Mouse (Mus musculus) kidney, adult 8-10 months (tissue): Measurements from ENCODE around the gene Elovl2.
"Not testable (repeated sequence)": the region's sequence is repeated elsewhere in the genome, so short reads cannot be mapped to it uniquely, and the experiment has no call there.

Experiments used
- DNase-seq, 2 experiments: peaks; one replicate each; pipeline ENCODE4 v3.0.0; 2022

The Elovl2 gene

GRCm38 (mm10) chr13:41220304-41220834, at the start of gene Elovl2:
Gene Elovl2, minus strand, starts transcription at chr13:41220405.
- peak; percentile 55 to 69 for DNase-seq

DNA sequence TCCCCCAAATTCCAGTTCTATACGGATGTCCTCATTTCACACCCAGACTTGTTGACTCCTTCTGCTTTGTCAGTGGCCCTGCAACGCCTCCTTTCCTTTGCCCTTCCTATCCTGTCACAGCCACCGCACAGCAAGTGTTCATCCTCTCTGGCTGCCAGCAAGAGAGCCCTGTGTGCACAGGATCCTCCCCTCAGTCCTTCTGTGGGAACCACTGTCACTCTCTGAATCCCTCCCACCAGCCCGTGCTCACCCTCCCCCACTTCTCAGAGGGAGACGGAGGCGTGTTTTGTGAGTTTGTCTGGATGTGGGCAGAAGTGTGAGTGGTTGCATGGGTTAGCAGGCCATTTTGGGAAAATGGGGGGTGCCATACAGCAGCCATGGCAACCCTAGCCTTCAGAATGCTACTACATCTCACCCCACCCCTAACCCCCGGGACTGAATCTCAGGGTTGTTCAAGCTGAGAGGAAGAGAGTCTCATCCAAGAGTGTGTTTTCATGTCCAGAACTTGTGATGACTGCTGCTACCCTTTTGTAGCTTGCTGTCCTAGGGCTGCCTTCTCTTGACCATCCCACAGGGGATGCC, 47.7 kb upstream of the Elovl2 start:
- DNase-seq: no peak

DNA sequence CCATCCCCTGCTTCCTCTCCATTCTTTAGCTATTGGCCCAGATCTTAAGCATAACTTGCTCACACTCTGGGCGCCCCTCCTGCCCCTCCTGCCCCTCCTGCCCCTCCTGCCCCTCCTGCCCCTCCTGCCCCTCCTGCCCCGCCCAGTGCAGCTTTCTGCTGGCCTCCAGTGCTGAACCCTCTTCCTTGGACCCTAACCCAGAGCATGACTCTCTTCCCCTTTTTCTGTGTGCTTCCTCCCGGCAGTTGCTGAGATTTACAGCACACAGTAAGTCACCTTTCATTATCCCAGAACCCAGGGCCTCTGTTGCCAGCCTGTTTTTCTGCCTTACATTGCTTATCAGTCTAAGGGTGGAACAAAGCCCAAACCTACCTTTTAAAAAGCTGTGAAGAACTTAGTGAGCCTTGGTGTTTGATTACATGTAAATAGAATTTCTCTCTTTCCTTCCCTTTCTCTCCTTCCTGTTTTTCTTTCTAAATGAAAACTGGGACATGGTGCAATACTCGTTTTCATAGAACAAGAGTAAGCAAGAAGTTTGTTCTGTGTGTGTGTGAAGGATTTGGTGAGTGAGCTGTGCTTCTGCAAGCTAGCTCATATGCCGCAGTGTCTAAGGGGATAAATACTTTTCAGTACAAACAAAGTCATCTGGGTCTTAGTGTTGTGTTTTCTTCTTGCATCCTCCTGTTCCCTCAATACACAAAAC, 43.2 kb upstream of the Elovl2 start:
- no peak for DNase-seq

DNA sequence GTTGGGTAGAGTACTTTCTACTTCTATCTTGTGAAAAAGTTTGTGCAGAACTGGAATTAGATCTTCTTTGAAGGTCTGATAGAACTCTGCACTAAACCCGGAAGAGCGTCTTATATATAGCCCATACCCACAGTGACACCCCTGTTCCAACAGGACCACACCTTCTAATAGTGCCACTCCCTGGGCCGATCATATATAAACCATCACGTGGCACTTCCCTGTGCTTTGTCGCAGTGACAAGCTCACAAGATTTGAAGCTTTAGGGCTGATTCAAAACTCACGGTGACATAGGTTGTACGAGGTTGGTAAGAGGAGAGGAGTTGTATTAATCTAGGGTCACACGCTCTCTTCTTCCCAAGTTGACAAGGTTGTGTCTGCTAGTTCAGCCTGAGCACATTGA, 41.4 kb upstream of the Elovl2 start:
- DNase-seq: not testable (repeated sequence)

DNA sequence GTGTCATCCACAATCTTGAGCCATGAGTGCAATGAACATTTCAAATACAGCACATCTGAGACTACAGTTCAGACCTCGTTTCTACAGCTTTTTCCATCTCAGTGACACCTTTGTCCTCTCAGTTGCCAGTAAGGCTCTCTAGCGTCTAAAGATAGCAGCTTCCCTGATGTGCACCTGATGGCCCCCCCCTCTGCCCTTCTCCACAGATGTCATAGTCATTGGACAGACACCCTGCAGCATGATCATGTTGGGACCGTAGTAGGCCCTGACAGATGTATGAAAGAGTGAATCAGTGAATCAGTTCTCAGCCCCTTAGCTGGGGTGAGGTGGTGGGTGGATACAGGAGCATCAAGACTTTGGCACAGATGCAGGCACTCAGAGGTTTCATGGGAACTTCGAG, 37.6 kb upstream of the Elovl2 start:
- DNase-seq: no peak

DNA sequence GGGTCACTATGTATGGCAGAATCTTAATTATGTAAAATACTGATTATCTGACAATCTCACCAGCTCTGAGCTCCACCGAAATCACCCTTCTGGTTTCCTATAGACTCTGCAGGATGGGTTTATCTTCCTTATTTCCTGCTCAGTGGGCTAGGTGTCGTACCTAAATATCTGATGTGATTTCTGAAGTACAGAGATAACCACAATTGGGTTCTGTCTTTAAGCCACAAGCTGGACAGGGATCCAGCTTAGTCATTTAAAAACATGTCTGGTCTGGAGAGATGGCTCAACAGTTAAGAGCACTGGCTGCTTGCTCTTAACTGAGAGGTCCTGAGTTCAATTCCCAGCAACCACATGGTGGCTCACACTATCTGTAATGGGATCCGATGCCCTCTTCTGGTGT, 36.8 kb upstream of the Elovl2 start:
- no peak for DNase-seq

- DNase-seq: no peak
These were observed 35.9 kb upstream of the Elovl2 start for GRCm38 (mm10) chr13:41256126-41256525.

DNA sequence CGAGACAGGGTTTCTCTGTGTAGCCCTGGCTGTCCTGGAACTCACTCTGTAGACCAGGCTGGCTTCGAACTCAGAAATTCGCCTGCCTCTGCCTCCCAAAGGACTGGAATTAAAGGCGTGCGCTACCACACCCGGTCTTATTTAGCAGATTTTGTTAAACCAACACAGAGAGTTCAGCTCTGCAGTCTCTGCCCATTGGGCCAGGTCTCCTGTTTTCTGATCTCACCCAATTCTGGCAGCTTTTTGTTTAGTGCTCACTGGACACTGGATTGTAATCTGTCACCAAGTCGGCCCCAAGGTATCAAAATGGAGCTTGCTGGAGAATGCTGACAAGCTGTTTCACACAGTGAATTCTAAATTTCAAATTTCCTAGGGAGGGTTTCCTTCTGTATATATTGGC, 32.5 kb upstream of the Elovl2 start:
- no peak for DNase-seq

DNA sequence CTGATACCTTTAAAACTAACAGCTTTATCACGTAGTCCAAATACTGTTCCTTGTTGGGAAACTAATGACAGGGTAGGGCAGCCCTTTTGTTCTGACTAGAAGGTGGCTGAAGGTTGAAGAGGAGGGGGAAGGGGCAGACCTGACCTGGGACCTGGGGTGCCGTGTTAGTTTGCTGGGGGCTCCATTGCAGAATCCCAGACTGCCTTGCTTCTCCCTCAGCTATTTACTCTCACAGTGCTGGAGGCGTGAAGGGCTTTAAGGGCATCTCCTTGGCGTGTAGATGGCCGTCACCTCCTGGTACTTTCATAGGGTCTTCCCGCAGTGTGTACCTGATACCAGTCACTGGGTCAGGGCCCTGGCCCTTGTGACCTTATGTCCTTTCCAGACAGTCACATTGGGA, 31.9 kb upstream of the Elovl2 start:
- DNase-seq: no peak

GRCm38 (mm10) chr13:41251667-41252066, 31.5 kb upstream of the Elovl2 start:
- DNase-seq: no peak

DNA sequence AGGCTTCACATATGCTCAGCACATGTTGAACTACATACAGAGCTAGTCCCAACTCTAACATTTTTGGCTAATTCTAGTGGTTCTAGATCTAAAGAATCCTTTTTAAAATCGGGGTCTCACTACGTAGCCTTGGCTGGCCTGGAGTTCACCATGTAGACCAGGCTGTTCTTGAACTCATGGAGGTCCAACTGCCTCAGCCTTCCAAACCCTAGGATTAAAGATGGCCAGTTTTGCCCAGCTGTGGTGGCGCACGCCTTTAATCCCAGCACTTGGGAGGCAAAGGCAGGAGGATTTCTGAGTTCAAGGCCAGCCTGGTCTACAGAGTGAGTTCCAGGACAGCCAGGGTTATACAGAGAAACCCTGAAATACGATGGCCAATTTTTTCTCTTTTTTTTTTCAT, 31.0 kb upstream of the Elovl2 start:
- not testable (repeated sequence) for DNase-seq

- DNase-seq: peak in 1 of 2 experiments; percentile 41
These were observed 30.2 kb upstream of the Elovl2 start for GRCm38 (mm10) chr13:41250318-41250981.

GRCm38 (mm10) chr13:41249538-41250317, 29.5 kb upstream of the Elovl2 start, which contains the start of gene Smim13:
Gene Smim13, plus strand, starts transcription at chr13:41249844.
- DNase-seq: peak; percentile 93 to 95

- DNase-seq: no peak
These were observed 28.7 kb upstream of the Elovl2 start for GRCm38 (mm10) chr13:41248751-41249520.

DNA sequence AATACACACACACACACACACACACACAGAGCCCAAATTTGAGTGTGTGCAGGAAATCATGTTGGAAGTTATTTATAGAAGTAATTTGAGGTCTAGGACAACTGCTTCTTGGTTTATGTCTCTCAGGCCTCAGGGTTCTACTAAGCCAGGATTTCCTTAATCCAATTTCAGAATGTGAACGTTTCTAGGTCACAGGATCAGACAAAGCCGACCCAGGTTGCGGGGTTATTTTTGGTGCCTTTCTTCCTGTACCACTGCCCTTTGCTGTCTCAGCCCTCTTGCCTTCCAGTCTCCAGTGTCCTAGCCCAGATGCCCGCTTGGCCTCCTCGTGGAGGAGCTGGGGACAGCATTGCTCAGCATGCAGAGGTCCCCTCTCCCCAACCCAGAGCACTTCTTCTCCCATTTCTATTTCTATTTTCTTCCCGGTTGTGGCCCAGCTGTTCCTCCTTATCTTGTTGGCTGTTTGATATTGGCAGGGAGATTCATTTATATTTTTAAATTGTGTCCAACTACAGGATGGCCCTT, 24.2 kb upstream of the Elovl2 start:
- no peak for DNase-seq

GRCm38 (mm10) chr13:41241557-41241956, 21.4 kb upstream of the Elovl2 start:
- DNase-seq: no peak

DNA sequence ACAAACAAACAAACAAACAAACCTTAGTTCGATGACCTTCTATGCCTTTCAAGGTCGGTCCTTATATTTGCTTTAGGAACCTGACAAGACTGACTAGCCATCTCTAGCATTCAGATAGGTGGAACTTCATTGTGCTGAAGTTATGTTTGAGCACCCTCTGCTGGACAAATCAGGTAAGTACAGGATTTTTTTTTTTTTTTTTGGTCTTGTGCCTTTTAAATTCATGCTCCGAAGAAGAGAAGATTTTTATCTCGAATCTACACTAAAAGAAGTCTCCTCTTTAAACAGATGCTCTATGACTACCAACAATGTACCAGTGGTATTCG, 18.6 kb upstream of the Elovl2 start:
- no peak for DNase-seq

DNA sequence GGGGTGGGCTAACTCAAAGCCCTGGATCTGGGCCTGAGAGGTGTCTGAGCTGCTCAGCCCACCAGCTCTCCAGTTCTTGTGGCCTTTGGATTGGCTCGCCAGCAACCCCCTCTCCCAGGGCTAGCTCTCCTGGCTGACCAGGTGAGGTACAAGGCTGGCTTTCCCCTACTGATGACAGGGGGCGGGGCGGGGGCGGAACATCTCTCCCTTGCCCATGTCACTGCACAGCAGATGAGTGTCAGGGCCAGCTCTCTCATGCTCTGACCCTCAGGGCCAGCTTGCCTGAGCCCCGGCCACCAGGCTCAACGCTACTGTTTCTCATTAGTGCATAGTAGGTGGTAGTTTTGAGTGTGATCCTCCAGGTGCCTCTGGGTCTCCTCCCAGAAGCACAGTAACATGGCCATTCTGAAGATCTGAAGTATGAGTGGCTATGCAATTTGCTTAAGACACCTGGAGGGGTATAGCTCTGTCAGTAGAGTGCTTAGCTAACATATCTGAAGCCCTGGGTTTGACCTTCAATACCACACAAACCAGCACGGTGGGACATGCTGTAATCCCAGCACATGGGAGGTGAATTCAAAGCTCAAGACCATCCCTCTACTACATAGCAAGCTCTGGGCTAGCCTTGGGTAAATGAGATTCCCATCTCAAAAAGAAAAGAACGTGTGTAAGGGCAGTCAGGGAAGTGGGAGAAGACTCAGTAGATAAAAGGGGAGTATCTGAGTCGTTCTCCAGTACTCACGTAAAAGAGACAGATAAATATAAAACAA, 18.0 kb upstream of the Elovl2 start:
- no peak for DNase-seq

- peak; percentile 70 to 76 for DNase-seq
These were observed 15.9 kb upstream of the Elovl2 start for GRCm38 (mm10) chr13:41235845-41236741.

GRCm38 (mm10) chr13:41235181-41235580, 15.0 kb upstream of the Elovl2 start:
- DNase-seq: no peak
